Mouse (Mus musculus) limb, embryonic 15.5 days (tissue): ENCODE measurements around the gene Foxk1. TPM values are rescaled to one million over a fixed set of nuclear protein-coding genes. Genes with fewer than 3 reads are reported as not detected.
A peak's percentile ranks its signal among the peaks of the same experiment; 100 is the strongest.

Experiments
- ATAC-seq: fragments of 200-750 bp; cut with Nextera tagmentation; 2 replicates; pipeline ENCODE4 v1.8.0; 2017; ENCODE audit warnings: low read depth, moderate TSS enrichment; ENCODE audit not compliant: insufficient number of reproducible peaks, low FRiP score, low TSS enrichment
- H3K27ac ChIP-seq: fragments of 300-500 bp; sonication (generic); 2 replicates; pipeline ENCODE4 v1.5.1; 2015; ENCODE audit warnings: moderate library complexity, mild to moderate bottlenecking, inconsistent platforms
- H3K27me3 ChIP-seq: fragments of 300-500 bp; sonication (generic); 2 replicates; pipeline ENCODE4 v1.6.1; 2015; ENCODE audit warnings: inconsistent platforms
- H3K36me3 ChIP-seq: fragments of 300-500 bp; sonication (generic); 2 replicates; pipeline ENCODE4 v1.6.1; 2015; ENCODE audit warnings: inconsistent platforms
- H3K4me1 ChIP-seq: fragments of 300-500 bp; sonication (generic); 2 replicates; pipeline ENCODE4 v1.6.1; 2015; ENCODE audit warnings: inconsistent platforms
- H3K4me2 ChIP-seq: fragments of 300-500 bp; sonication (generic); 2 replicates; pipeline ENCODE4 v1.6.1; 2015; ENCODE audit warnings: mild to moderate bottlenecking, inconsistent platforms
- H3K4me3 ChIP-seq: fragments of 300-500 bp; sonication (generic); 2 replicates; pipeline ENCODE4 v1.5.1; 2015; ENCODE audit warnings: mild to moderate bottlenecking, inconsistent platforms
- H3K9ac ChIP-seq: fragments of 300-500 bp; sonication (generic); 2 replicates; pipeline ENCODE4 v1.6.1; 2015; ENCODE audit warnings: inconsistent platforms
- H3K9me3 ChIP-seq: fragments of 300-500 bp; sonication (generic); 2 replicates; pipeline ENCODE4 v1.6.1; 2016; ENCODE audit warnings: inconsistent platforms
- WGBS: fragments of 180-500 bp; shearing (Covaris S2); methylation state at CpG from one replicate; pipeline ENCODE4 v1.1.7; 2015; 5-methylcytosine and 5-hydroxymethylcytosine counted together
- polyA plus RNA-seq: library from polyadenylated mRNA; unstranded; fragments of >200 nt; fragmentation: Nextera tagmentation; extraction: Ambion mirVana; gene quantifications from 2 replicates; pipeline ENCODE4 v1.2.1, GENCODE M21; 2015

Gene Foxk1
- polyA plus RNA-seq, 1 experiment from 2014 or later: 5.3 TPM

DNA sequence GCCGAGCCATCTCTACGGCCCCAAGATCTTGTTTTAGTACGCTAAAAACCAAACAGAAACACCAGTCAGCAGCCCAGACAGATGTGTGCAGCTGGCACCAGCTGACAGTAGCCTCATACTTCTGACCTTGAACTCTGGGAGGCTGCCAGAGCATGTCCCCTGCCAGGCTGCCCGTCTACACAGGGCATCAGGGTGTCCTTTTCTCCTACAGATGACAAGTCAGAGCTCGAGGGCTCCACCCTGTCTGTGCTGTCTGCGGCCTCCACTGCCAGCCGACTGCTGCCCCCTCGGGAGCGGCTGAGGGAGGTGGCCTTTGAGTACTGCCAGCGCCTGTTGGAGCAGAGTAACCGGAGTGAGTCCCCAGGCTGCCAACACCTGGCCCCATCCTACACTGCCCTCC is 68.5 kb downstream of the Foxk1 start:
- Histone ChIP-seq H3K4me3 (no peak overlapping the region), H3K36me3 (peaks cover 49% of the 10 kb centered on the region), H3K4me1 (peaks cover 5% of the 10 kb centered on the region), H3K9me3 (no peaks in the 10 kb centered on the region), H3K27me3 (no peaks in the 10 kb centered on the region), H3K27ac (no peak overlapping the region), H3K9ac (no peak overlapping the region), H3K4me2 (no peak overlapping the region)
- no peak for ATAC-seq
- WGBS: 81% methylated on average over 11 of the region's 11 CpGs

GRCm38 (mm10) chr5:142473696-142474095 is 72.4 kb downstream of the Foxk1 start:
- peaks cover 49% of the 10 kb centered on the region for H3K36me3 ChIP-seq

GRCm38 (mm10) chr5:142475669-142476068 is 74.4 kb downstream of the Foxk1 start:
- Histone ChIP-seq H3K36me3 (peaks cover 33% of the 10 kb centered on the region), H3K9ac (no peak overlapping the region), H3K4me2 (no peak overlapping the region), H3K4me3 (no peak overlapping the region), H3K9me3 (no peaks in the 10 kb centered on the region), H3K27me3 (no peaks in the 10 kb centered on the region), H3K4me1 (peaks cover 8% of the 10 kb centered on the region), H3K27ac (no peak overlapping the region)
- no peak for ATAC-seq
- WGBS: 88% methylated on average over 7 of the region's 7 CpGs

More at GRCm38 (mm10) chr5:142473696-142474095, 72.4 kb downstream of the Foxk1 start:
- H3K4me2 ChIP-seq: no peak overlapping the region
- H3K4me3 ChIP-seq: no peak overlapping the region
- no peak for ATAC-seq
- H3K9me3 ChIP-seq: no peaks in the 10 kb centered on the region
- H3K4me1 ChIP-seq: no peaks in the 10 kb centered on the region; the same call in 1 of the 2 replicates
- no peak overlapping the region for H3K9ac ChIP-seq
- no peaks in the 10 kb centered on the region for H3K27me3 ChIP-seq
- 75% methylated on average over 10 of the region's 10 CpGs for WGBS
- H3K27ac ChIP-seq: no peak overlapping the region

- Histone ChIP-seq H3K4me3 (no peak overlapping the region), H3K36me3 (peaks cover 25% of the 10 kb centered on the region), H3K9me3 (no peaks in the 10 kb centered on the region), H3K4me1 (peaks cover 8% of the 10 kb centered on the region), H3K9ac (no peak overlapping the region), H3K27me3 (no peaks in the 10 kb centered on the region), H3K27ac (no peak overlapping the region), H3K4me2 (no peak overlapping the region)
- no peak for ATAC-seq
- WGBS: 88% methylated on average over 12 of the region's 12 CpGs
Measured at GRCm38 (mm10) chr5:142477346-142477745, 76.0 kb downstream of the Foxk1 start.

DNA sequence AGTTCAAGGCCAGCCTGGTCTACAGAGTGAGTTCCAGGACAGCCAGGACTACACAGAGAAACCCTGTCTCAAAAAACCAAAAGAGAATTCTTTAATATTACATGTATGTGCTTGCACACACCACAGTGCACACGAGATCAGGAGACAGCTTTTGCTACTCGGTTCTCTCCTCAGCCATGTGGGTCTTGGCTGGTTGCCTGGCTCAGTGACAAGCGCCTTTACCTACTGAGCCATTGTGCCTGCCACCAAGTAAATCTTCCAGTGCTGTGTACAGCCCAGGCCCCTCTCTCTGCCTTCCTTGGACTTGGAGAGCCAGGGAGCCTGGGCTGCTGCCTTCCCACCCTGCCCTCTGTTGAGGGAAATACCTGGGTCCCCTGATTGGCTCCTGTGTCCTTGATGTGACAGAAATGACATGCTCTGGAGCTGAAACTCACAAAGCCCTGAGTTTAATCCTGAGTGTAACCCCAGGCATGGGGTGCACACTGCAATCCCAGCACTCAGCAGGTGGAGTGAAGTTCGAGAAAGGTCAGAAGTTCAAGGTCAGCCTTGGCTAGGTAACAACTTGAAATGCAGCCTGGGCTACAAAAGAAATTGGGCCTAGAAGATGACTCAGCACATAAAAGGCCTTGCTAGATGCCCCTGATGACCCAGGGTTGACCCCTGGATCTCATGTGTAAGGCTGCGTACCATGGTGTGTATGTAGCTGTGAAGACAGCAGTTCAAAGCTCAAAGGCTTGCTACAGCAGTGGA is 76.7 kb downstream of the Foxk1 start:
- WGBS: 91% methylated on average over 5 of the region's 5 CpGs
- H3K9me3 ChIP-seq: no peaks in the 10 kb centered on the region
- peaks cover 24% of the 10 kb centered on the region for H3K36me3 ChIP-seq
- H3K9ac ChIP-seq: no peak overlapping the region
- H3K27ac ChIP-seq: no peak overlapping the region
- no peaks in the 10 kb centered on the region for H3K27me3 ChIP-seq
- no peak overlapping the region for H3K4me3 ChIP-seq
- ATAC-seq: no peak
- peaks cover 8% of the 10 kb centered on the region for H3K4me1 ChIP-seq
- H3K4me2 ChIP-seq: no peak overlapping the region

- Histone ChIP-seq H3K4me1 (peaks cover 8% of the 10 kb centered on the region), H3K27me3 (no peaks in the 10 kb centered on the region), H3K36me3 (peaks cover 24% of the 10 kb centered on the region), H3K27ac (no peak overlapping the region), H3K9ac (no peak overlapping the region), H3K4me2 (peak overlapping the region; percentile 48), H3K9me3 (no peaks in the 10 kb centered on the region), H3K4me3 (peak overlapping the region; percentile 20)
- ATAC-seq: peak; percentile 42; the same call in 1 of the 2 replicates
- WGBS: 25% methylated on average over 17 of the region's 17 CpGs
Measured at GRCm38 (mm10) chr5:142478829-142479435, 77.6 kb downstream of the Foxk1 start.

DNA sequence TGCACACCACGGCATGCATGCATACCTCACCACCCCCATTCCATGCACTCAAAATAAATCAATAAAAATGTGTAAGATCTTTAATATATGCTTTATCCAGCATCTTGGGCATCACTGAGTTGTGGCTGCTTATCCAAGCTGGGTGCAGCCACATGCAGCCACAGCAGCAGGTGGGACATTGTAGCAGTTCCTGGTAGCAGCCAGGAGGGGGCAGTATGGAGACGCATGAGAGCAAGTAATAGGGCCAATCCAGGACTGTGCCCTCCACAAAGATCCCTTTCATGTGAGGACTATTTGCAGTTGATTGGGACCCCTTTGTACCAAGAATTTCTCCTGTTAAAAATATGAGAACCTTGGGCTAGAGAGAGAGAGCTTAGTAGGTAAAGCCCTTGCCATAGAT is 81.2 kb downstream of the Foxk1 start:
- H3K27ac ChIP-seq: no peak overlapping the region
- no peak overlapping the region for H3K4me3 ChIP-seq
- peaks cover 8% of the 10 kb centered on the region for H3K4me1 ChIP-seq
- H3K36me3 ChIP-seq: no peaks in the 10 kb centered on the region
- no peaks in the 10 kb centered on the region for H3K9me3 ChIP-seq
- no peak overlapping the region for H3K9ac ChIP-seq
- no peak overlapping the region for H3K4me2 ChIP-seq
- 60% methylated on average over 2 of the region's 2 CpGs for WGBS
- H3K27me3 ChIP-seq: no peaks in the 10 kb centered on the region
- ATAC-seq: no peak

- WGBS: 89% methylated on average over 5 of the region's 5 CpGs
- no peaks in the 10 kb centered on the region for H3K9me3 ChIP-seq
- H3K4me2 ChIP-seq: no peak overlapping the region
- H3K9ac ChIP-seq: no peak overlapping the region
- peaks cover 8% of the 10 kb centered on the region for H3K4me1 ChIP-seq
- no peak overlapping the region for H3K27ac ChIP-seq
- H3K4me3 ChIP-seq: no peak overlapping the region
- no peaks in the 10 kb centered on the region for H3K27me3 ChIP-seq
- H3K36me3 ChIP-seq: no peaks in the 10 kb centered on the region
- no peak for ATAC-seq
Measured at GRCm38 (mm10) chr5:142483581-142483980, 82.3 kb downstream of the Foxk1 start.

DNA sequence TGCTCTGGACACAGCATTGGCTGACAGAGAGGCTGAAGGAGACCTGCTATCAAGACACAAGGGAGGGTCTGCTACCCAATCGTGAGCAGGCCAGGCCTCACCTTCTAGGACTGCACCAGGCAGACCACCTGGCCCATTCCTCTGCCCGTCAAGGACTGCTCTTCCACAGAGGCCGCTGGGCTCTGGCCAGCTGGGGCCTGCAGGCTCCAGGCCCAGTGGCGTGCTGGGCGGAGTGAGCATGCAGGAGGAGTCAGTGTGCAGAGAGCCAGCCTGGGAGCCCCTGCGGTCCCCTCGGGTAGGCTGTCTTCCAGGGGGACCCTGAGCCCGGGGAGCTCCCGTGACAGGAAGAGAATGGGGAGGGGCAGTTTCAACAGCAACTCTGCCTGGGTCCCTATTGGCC is 85.4 kb downstream of the Foxk1 start:
- no peak overlapping the region for H3K9ac ChIP-seq
- no peaks in the 10 kb centered on the region for H3K27me3 ChIP-seq
- no peak overlapping the region for H3K4me3 ChIP-seq
- no peaks in the 10 kb centered on the region for H3K4me1 ChIP-seq
- H3K4me2 ChIP-seq: no peak overlapping the region
- H3K27ac ChIP-seq: no peak overlapping the region
- 58% methylated on average over 9 of the region's 9 CpGs for WGBS
- no peak for ATAC-seq
- H3K36me3 ChIP-seq: no peaks in the 10 kb centered on the region
- H3K9me3 ChIP-seq: no peaks in the 10 kb centered on the region

DNA sequence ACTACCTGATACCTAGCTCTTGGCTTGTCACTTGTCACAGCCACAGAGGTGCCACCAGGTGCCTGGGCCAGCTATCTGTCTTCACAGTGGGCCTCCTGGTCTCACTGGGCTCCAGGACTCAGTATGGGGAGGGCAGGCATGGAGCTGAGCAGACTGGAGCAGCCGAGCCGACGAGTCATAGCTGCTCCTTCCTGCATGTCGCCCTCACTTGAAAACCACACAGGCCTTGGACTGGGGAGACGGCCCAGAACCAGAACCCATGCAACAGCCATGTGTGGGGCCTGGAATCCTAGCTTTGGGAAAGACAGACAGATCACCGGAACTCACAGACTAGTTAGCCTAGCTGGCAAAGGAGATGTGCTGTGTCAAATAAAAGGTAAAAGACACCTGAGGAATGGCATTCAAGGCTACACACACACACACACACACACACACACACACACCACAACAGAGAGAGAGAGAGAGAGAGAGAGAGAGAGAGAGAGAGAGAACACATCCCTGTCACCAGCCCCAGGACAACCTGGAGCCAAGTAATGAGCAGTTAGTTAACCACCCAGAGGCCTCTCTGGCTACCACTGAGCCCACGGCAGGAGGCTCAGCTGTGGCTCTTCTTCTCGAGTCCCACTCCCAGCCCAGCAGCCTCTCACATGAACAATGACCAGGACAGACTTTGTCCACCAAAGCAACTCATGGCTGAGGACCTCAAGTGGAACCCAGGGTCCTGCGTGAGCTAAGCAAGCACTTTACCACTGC is 88.8 kb downstream of the Foxk1 start:
- WGBS: 71% methylated on average over 9 of the region's 9 CpGs
- no peak for ATAC-seq
- Histone ChIP-seq H3K9ac (no peak overlapping the region), H3K36me3 (no peaks in the 10 kb centered on the region), H3K4me1 (no peaks in the 10 kb centered on the region), H3K27ac (no peak overlapping the region), H3K9me3 (no peaks in the 10 kb centered on the region), H3K4me3 (no peak overlapping the region), H3K27me3 (no peaks in the 10 kb centered on the region), H3K4me2 (no peak overlapping the region)

GRCm38 (mm10) chr5:142493307-142493706 is 92.0 kb downstream of the Foxk1 start:
- Histone ChIP-seq H3K4me1 (no peaks in the 10 kb centered on the region), H3K9me3 (no peaks in the 10 kb centered on the region), H3K27me3 (no peaks in the 10 kb centered on the region), H3K9ac (no peak overlapping the region), H3K27ac (no peak overlapping the region), H3K4me2 (no peak overlapping the region), H3K36me3 (no peaks in the 10 kb centered on the region), H3K4me3 (no peak overlapping the region)
- ATAC-seq: no peak
- WGBS: 66% methylated on average over 3 of the region's 3 CpGs
